Mouse (Mus musculus) embryonic facial prominence, embryonic 15.5 days (tissue): ENCODE measurements at regions not wholly inside any gene's neighbourhood (a gene's known extent, or its start where the extent isn't known, plus 50 kb on each side); places are given as distances from the start of the nearest gene placed in this dataset.
"Not testable (repeated sequence)": the region's sequence is repeated elsewhere in the genome, so short reads cannot be mapped to it uniquely, and the experiment has no call there.

Source experiments
- ATAC-seq: fragments of 200-750 bp; cut with Nextera tagmentation; 2 replicates; pipeline ENCODE4 v1.8.0; 2017; ENCODE audit warnings: low read depth, moderate TSS enrichment; ENCODE audit not compliant: insufficient number of reproducible peaks, low FRiP score, low TSS enrichment
- H3K27ac ChIP-seq: fragments of 300-500 bp; sonication (generic); replicated peaks from 2 replicates; pipeline ENCODE4 v1.5.1; 2015; ENCODE audit warnings: mild to moderate bottlenecking, inconsistent platforms
- H3K27me3 ChIP-seq: fragments of 300-500 bp; sonication (generic); 2 replicates; pipeline ENCODE4 v1.6.1; 2015; ENCODE audit warnings: inconsistent platforms
- H3K36me3 ChIP-seq: fragments of 300-500 bp; sonication (generic); 2 replicates; pipeline ENCODE4 v1.6.1; 2015; ENCODE audit warnings: mild to moderate bottlenecking, inconsistent platforms
- H3K4me1 ChIP-seq: fragments of 300-500 bp; sonication (generic); 2 replicates; pipeline ENCODE4 v1.6.1; 2015; ENCODE audit warnings: inconsistent platforms
- H3K4me2 ChIP-seq: fragments of 300-500 bp; sonication (generic); replicated peaks from 2 replicates; pipeline ENCODE4 v1.6.1; 2015; ENCODE audit warnings: mild to moderate bottlenecking, inconsistent platforms
- H3K4me3 ChIP-seq: fragments of 300-500 bp; sonication (generic); replicated peaks from 2 replicates; pipeline ENCODE4 v1.5.1; 2015; ENCODE audit warnings: mild to moderate bottlenecking, inconsistent platforms
- H3K9ac ChIP-seq: fragments of 300-500 bp; sonication (generic); 2 replicates; pipeline ENCODE4 v1.6.1; 2015; ENCODE audit warnings: inconsistent platforms
- H3K9me3 ChIP-seq: fragments of 300-500 bp; sonication (generic); replicated peaks from 2 replicates; pipeline ENCODE4 v1.6.1; 2016; ENCODE audit warnings: inconsistent platforms
- WGBS: fragments of 180-500 bp; shearing (Covaris S2); methylation state at CpG from one replicate; pipeline ENCODE4 v1.1.7; 2015; 5-methylcytosine and 5-hydroxymethylcytosine counted together

DNA sequence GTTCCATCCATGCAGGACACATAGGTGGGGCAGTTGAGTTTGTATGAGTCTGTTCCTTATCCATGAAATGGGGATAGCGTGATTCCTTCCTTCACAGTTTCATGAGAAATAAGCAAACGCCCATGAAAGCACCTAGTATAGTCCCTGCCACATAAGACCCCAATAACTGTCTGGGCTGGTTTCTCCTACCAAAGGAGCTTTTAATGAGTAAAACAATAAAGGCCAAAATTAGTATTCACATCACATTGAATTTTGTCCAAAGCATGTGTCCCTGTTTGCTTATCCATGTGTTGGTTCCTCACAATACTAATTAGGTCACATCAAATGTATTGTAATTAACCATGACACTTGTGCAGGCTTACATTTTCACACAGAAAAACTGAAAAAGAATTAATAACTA, 221.3 kb downstream of the Prdm13 start:
- 77% methylated on average over 2 of the region's 2 CpGs for WGBS
- Histone ChIP-seq H3K9me3 (no peaks in the 10 kb centered on the region), H3K36me3 (no peaks in the 10 kb centered on the region), H3K4me1 (no peaks in the 10 kb centered on the region), H3K27ac (no peak overlapping the region), H3K9ac (no peak overlapping the region), H3K4me3 (no peak overlapping the region), H3K4me2 (no peak overlapping the region), H3K27me3 (no peaks in the 10 kb centered on the region)
- ATAC-seq: no peak

GRCm38 (mm10) chr4:21441274-21441673, 244.5 kb downstream of the Prdm13 start:
- no peak overlapping the region for H3K9ac ChIP-seq
- no peak overlapping the region for H3K4me2 ChIP-seq
- no peaks in the 10 kb centered on the region for H3K4me1 ChIP-seq
- H3K36me3 ChIP-seq: no peaks in the 10 kb centered on the region
- no peak overlapping the region for H3K27ac ChIP-seq
- ATAC-seq: 0 out of 2 replicates have a peak, but pooled peaks have one; percentile 29
- H3K9me3 ChIP-seq: no peaks in the 10 kb centered on the region
- H3K4me3 ChIP-seq: no peak overlapping the region
- no peaks in the 10 kb centered on the region for H3K27me3 ChIP-seq

DNA sequence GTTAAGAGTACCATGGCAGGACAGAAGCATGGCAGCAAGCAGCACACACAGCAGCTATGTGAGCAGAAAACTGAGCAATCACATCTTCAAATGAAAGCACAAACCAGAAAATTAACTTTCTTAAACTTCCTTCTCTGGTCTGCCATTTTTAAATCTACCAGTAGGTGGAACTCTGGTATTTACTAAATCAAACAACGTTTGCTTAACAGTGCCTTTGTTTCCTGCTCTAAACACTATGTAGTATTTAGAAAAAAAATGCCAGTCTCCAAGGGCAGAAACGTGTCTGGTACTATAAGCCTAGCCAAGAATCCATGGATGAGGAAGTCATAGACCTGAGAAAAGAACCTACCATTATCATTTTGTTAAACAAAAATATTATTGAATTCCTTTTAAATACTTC, 249.1 kb downstream of the Prdm13 start:
- Histone ChIP-seq H3K36me3 (no peaks in the 10 kb centered on the region), H3K27ac (no peak overlapping the region), H3K4me1 (no peaks in the 10 kb centered on the region), H3K4me2 (no peak overlapping the region), H3K4me3 (no peak overlapping the region), H3K9me3 (no peaks in the 10 kb centered on the region), H3K9ac (no peak overlapping the region), H3K27me3 (no peaks in the 10 kb centered on the region)
- ATAC-seq: no peak
- 15% methylated on average over 2 of the region's 2 CpGs for WGBS

GRCm38 (mm10) chr4:21407850-21408249, 277.9 kb downstream of the Prdm13 start:
- H3K9me3 ChIP-seq: no peaks in the 10 kb centered on the region
- no peak overlapping the region for H3K9ac ChIP-seq
- no peaks in the 10 kb centered on the region for H3K4me1 ChIP-seq
- no peaks in the 10 kb centered on the region for H3K36me3 ChIP-seq
- no peak overlapping the region for H3K4me2 ChIP-seq
- H3K27ac ChIP-seq: no peak overlapping the region
- no peaks in the 10 kb centered on the region for H3K27me3 ChIP-seq
- ATAC-seq: no peak
- H3K4me3 ChIP-seq: no peak overlapping the region

DNA sequence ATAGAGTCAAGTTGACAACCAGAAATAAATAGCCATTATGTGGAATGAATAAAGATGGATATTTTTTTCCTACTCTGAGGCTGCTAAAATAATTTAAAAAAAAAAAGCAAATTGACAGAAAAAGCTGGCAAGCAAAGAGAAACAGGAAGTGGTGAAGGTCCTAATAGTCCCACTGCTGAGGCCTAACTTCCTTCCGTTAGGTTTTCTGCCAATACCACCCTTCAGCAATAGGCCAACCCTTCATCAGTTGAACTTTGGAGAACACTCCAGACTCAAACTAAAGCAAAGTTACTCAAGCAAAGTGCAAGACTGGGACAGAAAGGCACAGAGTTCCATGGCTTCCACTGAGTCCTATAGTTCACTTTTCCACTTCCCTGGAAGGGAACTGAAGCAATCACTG, 316.4 kb downstream of the Prdm13 start:
- H3K4me1 ChIP-seq: no peaks in the 10 kb centered on the region
- H3K4me3 ChIP-seq: no peak overlapping the region
- H3K4me2 ChIP-seq: no peak overlapping the region
- H3K27me3 ChIP-seq: no peaks in the 10 kb centered on the region
- ATAC-seq: no peak
- no peaks in the 10 kb centered on the region for H3K36me3 ChIP-seq
- H3K27ac ChIP-seq: no peak overlapping the region
- WGBS: 83% methylated on average over 1 of the region's 1 CpGs
- H3K9me3 ChIP-seq: no peaks in the 10 kb centered on the region
- no peak overlapping the region for H3K9ac ChIP-seq

GRCm38 (mm10) chr4:21368234-21369021, 317.3 kb downstream of the Prdm13 start:
- 66% methylated on average over 11 of the region's 11 CpGs for WGBS
- no peak overlapping the region for H3K9ac ChIP-seq
- no peak for ATAC-seq
- H3K27ac ChIP-seq: no peak overlapping the region
- no peak overlapping the region for H3K4me2 ChIP-seq
- no peak overlapping the region for H3K4me3 ChIP-seq
- H3K9me3 ChIP-seq: no peaks in the 10 kb centered on the region
- H3K4me1 ChIP-seq: no peaks in the 10 kb centered on the region
- H3K36me3 ChIP-seq: no peaks in the 10 kb centered on the region
- no peaks in the 10 kb centered on the region for H3K27me3 ChIP-seq

DNA sequence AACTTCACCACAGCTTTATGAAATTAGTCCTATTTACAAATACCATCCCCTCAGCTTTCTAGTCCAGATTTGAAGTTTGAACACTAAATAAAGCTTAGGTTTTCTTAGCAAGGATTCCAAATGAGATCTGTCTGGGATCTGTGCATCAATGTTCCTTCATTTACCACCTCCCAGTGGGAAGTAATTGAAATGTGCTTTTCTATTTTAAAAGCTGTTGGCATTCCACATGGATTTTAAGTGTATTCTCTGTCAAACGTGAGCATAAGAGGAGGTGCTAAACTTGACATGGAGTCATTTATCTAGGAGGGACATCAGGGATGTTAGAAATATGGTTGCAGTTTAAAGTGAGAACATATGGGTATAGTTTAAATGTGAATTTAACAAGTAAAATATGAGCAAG, 364.0 kb downstream of the Prdm13 start:
- Histone ChIP-seq H3K4me1 (no peaks in the 10 kb centered on the region), H3K9ac (no peak overlapping the region), H3K4me2 (no peak overlapping the region), H3K4me3 (no peak overlapping the region), H3K36me3 (no peaks in the 10 kb centered on the region), H3K27me3 (no peaks in the 10 kb centered on the region), H3K9me3 (no peaks in the 10 kb centered on the region), H3K27ac (no peak overlapping the region)
- no peak for ATAC-seq
- WGBS: 38% methylated on average over 1 of the region's 1 CpGs

GRCm38 (mm10) chr4:21309239-21309638, 376.5 kb downstream of the Prdm13 start:
- not testable (repeated sequence) for H3K4me3 ChIP-seq, H3K9ac ChIP-seq, H3K27ac ChIP-seq, H3K36me3 ChIP-seq, H3K9me3 ChIP-seq, H3K4me2 ChIP-seq, ATAC-seq, H3K27me3 ChIP-seq, H3K4me1 ChIP-seq
- WGBS: 66% methylated on average over 2 of the region's 2 CpGs

DNA sequence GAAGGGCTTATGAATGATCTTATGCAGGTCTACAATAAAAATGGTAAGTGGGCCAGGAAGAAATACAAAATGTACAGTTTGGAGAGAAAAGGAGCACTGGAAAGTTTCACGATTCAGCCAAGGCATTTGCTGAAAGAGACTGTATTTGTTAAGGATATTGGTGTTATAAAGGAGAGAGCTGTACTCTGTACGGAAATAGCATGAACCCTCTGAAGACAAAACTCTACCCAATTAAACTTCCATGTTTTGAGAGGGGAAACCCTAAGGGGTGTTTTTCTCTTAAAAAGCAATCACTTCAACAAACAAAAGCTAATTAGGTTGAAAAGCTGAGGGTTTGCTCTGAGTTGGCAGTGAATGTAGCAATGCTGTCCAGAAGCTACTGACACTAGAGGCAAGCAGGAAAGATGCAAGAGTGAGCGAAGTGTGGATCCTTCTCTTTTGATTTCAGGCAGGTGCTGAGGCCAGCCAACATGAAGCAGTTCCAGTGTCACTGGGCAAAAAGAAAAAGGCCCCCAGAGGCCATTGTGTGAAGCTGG, 378.2 kb downstream of the Prdm13 start:
- no peak for ATAC-seq

GRCm38 (mm10) chr4:21300141-21300540, 385.6 kb downstream of the Prdm13 start:
- Histone ChIP-seq H3K4me1 (no peaks in the 10 kb centered on the region), H3K27ac (no peak overlapping the region), H3K4me2 (no peak overlapping the region), H3K27me3 (no peaks in the 10 kb centered on the region), H3K36me3 (no peaks in the 10 kb centered on the region), H3K4me3 (no peak overlapping the region), H3K9me3 (no peaks in the 10 kb centered on the region), H3K9ac (no peak overlapping the region)
- ATAC-seq: no peak

More for the DNA sequence above, 378.2 kb downstream of the Prdm13 start:
- H3K4me2 ChIP-seq: no peak overlapping the region
- no peak overlapping the region for H3K27ac ChIP-seq
- 75% methylated on average over 3 of the region's 3 CpGs for WGBS
- no peak overlapping the region for H3K9ac ChIP-seq
- no peak overlapping the region for H3K4me3 ChIP-seq
- H3K9me3 ChIP-seq: no peaks in the 10 kb centered on the region
- no peaks in the 10 kb centered on the region for H3K4me1 ChIP-seq
- H3K36me3 ChIP-seq: no peaks in the 10 kb centered on the region
- no peaks in the 10 kb centered on the region for H3K27me3 ChIP-seq

GRCm38 (mm10) chr4:21267302-21267701, 418.5 kb downstream of the Prdm13 start:
- WGBS: 53% methylated on average over 2 of the region's 2 CpGs
- no peaks in the 10 kb centered on the region for H3K4me1 ChIP-seq
- ATAC-seq: no peak
- H3K4me2 ChIP-seq: no peak overlapping the region
- H3K9me3 ChIP-seq: no peaks in the 10 kb centered on the region
- H3K9ac ChIP-seq: no peak overlapping the region
- H3K27me3 ChIP-seq: no peaks in the 10 kb centered on the region
- H3K36me3 ChIP-seq: no peaks in the 10 kb centered on the region
- no peak overlapping the region for H3K27ac ChIP-seq
- no peak overlapping the region for H3K4me3 ChIP-seq

DNA sequence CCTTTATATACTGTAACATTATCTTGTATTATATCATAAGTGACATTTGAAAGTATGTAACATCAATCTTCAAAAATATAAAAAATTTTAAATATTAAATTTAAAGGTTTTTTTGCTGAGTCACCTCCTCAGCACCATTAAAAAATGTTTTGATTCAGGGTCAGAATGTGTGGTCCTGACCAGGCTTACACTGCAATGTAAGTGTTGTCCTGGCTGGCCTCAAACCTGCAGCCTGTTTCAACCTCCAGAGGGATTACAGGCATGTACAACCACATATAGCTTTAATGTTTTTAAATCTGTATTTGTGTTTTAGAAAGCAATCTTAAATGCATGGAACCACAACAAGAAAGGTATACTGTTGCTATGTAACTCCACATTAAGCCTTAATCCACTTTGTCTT, 418.9 kb downstream of the Prdm13 start:
- Histone ChIP-seq H3K9me3 (no peaks in the 10 kb centered on the region), H3K27me3 (no peaks in the 10 kb centered on the region), H3K36me3 (no peaks in the 10 kb centered on the region), H3K4me3 (no peak overlapping the region), H3K27ac (no peak overlapping the region), H3K4me2 (no peak overlapping the region), H3K9ac (no peak overlapping the region), H3K4me1 (no peaks in the 10 kb centered on the region)
- no peak for ATAC-seq
